Mouse (Mus musculus) left cerebral cortex, postnatal 4 days (tissue): ENCODE data around the gene Mrpl14. TPM values are rescaled to one million over a fixed set of nuclear protein-coding genes. Genes with fewer than 3 reads are reported as not detected.

Source experiments
- DNase-seq: peaks from one replicate; pipeline ENCODE4 v3.0.0-alpha.2; 2022
- intact Hi-C: fragments of 180-260 bp; cut with DNase I; formaldehyde crosslinking; loops from one replicate; pipeline ENCODE4 v1.15.1; 2025
- total RNA-seq, 2 experiments: library from RNA; stranded (reverse); gene quantifications; 2 replicates each; pipeline ENCODE4 v1.2.3; 2021

The Mrpl14 gene
- total RNA-seq, 2 experiments from 2014 or later: 49.2 to 55.7 TPM

GRCm38 (mm10) chr17:45711525-45711924 is 25.4 kb downstream of the Mrpl14 start:
- DNase-seq: no peak
- intact Hi-C loops: no loop called here

- intact Hi-C loops: no loop called here
- peak; percentile 74 for DNase-seq
These were observed 32.2 kb downstream of the Mrpl14 start for GRCm38 (mm10) chr17:45718323-45718722.

- peak; percentile 86 for DNase-seq
- intact Hi-C loops: loop anchor here (5.0 kb wide), 1 partner anchor 37 kb away; the partner anchor contains the start of genes Mrpl14 and Tmem63b
These were observed 37.8 kb downstream of the Mrpl14 start for GRCm38 (mm10) chr17:45723732-45724573.

GRCm38 (mm10) chr17:45724574-45724921 is 38.4 kb downstream of the Mrpl14 start:
- no peak for DNase-seq
- intact Hi-C loops: loop anchor here (5.0 kb wide), 1 partner anchor 37 kb away; the partner anchor contains the start of genes Mrpl14 and Tmem63b

- intact Hi-C loops: no loop called here
- no peak for DNase-seq
These were observed 40.1 kb downstream of the Mrpl14 start for GRCm38 (mm10) chr17:45726249-45726648.

- no peak for DNase-seq
These were observed 41.4 kb downstream of the Mrpl14 start for GRCm38 (mm10) chr17:45727481-45727880.

GRCm38 (mm10) chr17:45727983-45728723 is 42.0 kb downstream of the Mrpl14 start:
- no peak for DNase-seq
- intact Hi-C loops: no loop called here

More at GRCm38 (mm10) chr17:45727481-45727880, 41.4 kb downstream of the Mrpl14 start:
- intact Hi-C loops: no loop called here

- no peak for DNase-seq
- intact Hi-C loops: no loop called here
These were observed 43.3 kb downstream of the Mrpl14 start for GRCm38 (mm10) chr17:45729387-45729786.

- no peak for DNase-seq
- intact Hi-C loops: loop anchor here (5.0 kb wide), 2 partner anchors 402 to 677 kb away; no protein-coding TSS in a partner anchor
These were observed 44.6 kb downstream of the Mrpl14 start for GRCm38 (mm10) chr17:45730696-45731095.

GRCm38 (mm10) chr17:45731172-45731864 is 45.2 kb downstream of the Mrpl14 start:
- DNase-seq: peak; percentile 86
- intact Hi-C loops: loop anchor here (5.0 kb wide), 2 partner anchors 401 to 676 kb away; no protein-coding TSS in a partner anchor

- intact Hi-C loops: loop anchor here (5.0 kb wide), 2 partner anchors 399 to 674 kb away; no protein-coding TSS in a partner anchor
- peak; percentile 43 for DNase-seq
These were observed 47.1 kb downstream of the Mrpl14 start for GRCm38 (mm10) chr17:45733038-45733734.

- DNase-seq: peak; percentile 77
- intact Hi-C loops: loop anchor here (5.0 kb wide), 2 partner anchors 398 to 673 kb away; no protein-coding TSS in a partner anchor
These were observed 47.7 kb downstream of the Mrpl14 start, which contains the start of gene 1600014C23Rik for GRCm38 (mm10) chr17:45733735-45734301. 1600014C23Rik (minus strand) TSS chr17:45733844.

GRCm38 (mm10) chr17:45734333-45734732 is 48.2 kb downstream of the Mrpl14 start:
- no peak for DNase-seq
- intact Hi-C loops: loop anchor here (5.0 kb wide), 2 partner anchors 398 to 673 kb away; no protein-coding TSS in a partner anchor

GRCm38 (mm10) chr17:45734881-45735280 is 48.8 kb downstream of the Mrpl14 start:
- intact Hi-C loops: loop anchor here (5.0 kb wide), 2 partner anchors 397 to 672 kb away; no protein-coding TSS in a partner anchor
- DNase-seq: no peak

GRCm38 (mm10) chr17:45735382-45736310 is 49.5 kb downstream of the Mrpl14 start:
- DNase-seq: peak; percentile 90
- intact Hi-C loops: loop anchor here (1.0 kb wide), 1 partner anchor 297 kb away; the partner anchor contains the start of gene Vegfa

- intact Hi-C loops: loop anchor here (1.0 kb wide), 1 partner anchor 296 kb away; the partner anchor contains the start of gene Vegfa
- DNase-seq: peak; percentile 93
These were observed 50.4 kb downstream of the Mrpl14 start for GRCm38 (mm10) chr17:45736311-45737077.

GRCm38 (mm10) chr17:45737078-45737601 is 51.0 kb downstream of the Mrpl14 start:
- intact Hi-C loops: no loop called here
- no peak for DNase-seq
